Mouse (Mus musculus) CD8-positive naive resting alpha-beta T cell, adult 57 days (primary cell): ENCODE data around the gene Rad51ap2. TPM values are rescaled to one million over a fixed set of nuclear protein-coding genes. Genes with fewer than 3 reads are reported as not detected.

Experiments used
- total RNA-seq: library from RNA; stranded (reverse); gene quantifications from one replicate; pipeline ENCODE4 v1.2.4, GENCODE M21; 2023

The Rad51ap2 gene
- not detected for total RNA-seq

GRCm38 (mm10) chr12:11455549-11456194, at the start of gene Rad51ap2:
Rad51ap2 (plus strand) TSS chr12:11456079.

GRCm38 (mm10) chr12:11436497-11437265, 19.2 kb upstream of the Rad51ap2 start, which contains the start of gene Vsnl1:
Vsnl1 (minus strand) TSS chr12:11436613.

Other genes with a start within 250 kb of the Rad51ap2 start
- not detected for gene Msgn1, start 247.1 kb upstream of the Rad51ap2 start, total RNA-seq
- 4.7 TPM for gene Gen1, start 190.3 kb upstream of the Rad51ap2 start, total RNA-seq
- 137 TPM for gene Smc6, start 190.2 kb upstream of the Rad51ap2 start, total RNA-seq
- gene Vsnl1, start 19.5 kb upstream of the Rad51ap2 start, total RNA-seq: not detected